Mouse (Mus musculus) layer of hippocampus, postnatal 10 days (tissue): ENCODE data around the gene Sf3b2. TPM values are rescaled to one million over a fixed set of nuclear protein-coding genes. Genes with fewer than 3 reads are reported as not detected.

Experiments
- DNase-seq, 2 experiments: peaks; one replicate each; pipeline ENCODE4 v3.0.0; 2021; ENCODE audit warnings: low spot score in 2 of 2
- long read RNA-seq: library from polyadenylated mRNA; stranded (forward); transcript quantifications from one replicate; pipeline ENCODE4 v2.0.0, GENCODE M21; 2023
- total RNA-seq, 2 experiments: library from RNA; stranded (reverse); gene quantifications; 2 replicates each; pipeline ENCODE4 v1.2.3; 2021

Sf3b2 gene
- total RNA-seq, result 100 to 1,000 TPM; 197 to 198 TPM
- long read RNA-seq, transcript Sf3b2-201 (21 exons, 3,222 nt), result major isoform, 178 of 303 reads
- long read RNA-seq, partial matches to known transcripts, result 104 of 303 reads
- long read RNA-seq, other reads (novel, unspliced or antisense), result 20 of 303 reads

DNA sequence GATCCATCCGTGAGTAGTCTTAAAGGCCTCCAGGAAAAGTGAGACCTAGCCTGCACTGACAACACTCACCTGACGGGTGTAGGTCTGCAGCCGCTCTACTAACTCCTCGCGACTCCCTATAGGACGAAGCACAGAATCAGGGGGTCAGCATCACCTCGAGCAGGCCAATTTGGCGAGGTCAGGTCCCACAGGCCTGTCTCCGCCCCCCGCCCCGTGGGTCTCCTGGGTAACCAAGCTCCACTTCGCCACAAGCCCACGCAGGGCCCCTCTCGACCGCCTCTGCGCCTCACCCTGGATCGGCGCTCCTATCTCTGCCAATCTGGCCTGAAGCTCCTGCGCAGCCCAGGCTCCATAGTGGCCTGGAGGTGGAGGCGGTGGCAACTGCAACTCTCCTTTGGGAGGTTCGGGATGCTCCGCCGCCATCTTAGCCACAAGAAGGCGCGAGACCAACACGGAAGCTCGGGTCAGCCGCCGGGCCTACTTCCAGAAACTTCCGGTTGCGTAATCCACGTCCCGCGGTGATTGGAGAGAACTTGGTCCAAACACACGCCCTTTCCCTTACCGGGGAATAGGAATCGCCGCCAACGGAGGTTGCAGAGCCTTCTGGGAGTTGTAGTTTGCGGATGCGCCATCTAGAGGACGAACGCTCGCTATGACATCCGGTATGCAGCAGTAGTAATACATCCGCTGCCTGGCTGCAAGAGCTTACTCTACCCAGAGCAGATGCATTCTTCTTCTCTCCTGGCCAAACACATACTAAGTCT, at the start of gene Sf3b2:
Gene Sf3b2 (minus strand): TSS at position 484 of the 764 bp plus-strand sequence.
- DNase-seq, result peak; percentile 98 to 99

DNA sequence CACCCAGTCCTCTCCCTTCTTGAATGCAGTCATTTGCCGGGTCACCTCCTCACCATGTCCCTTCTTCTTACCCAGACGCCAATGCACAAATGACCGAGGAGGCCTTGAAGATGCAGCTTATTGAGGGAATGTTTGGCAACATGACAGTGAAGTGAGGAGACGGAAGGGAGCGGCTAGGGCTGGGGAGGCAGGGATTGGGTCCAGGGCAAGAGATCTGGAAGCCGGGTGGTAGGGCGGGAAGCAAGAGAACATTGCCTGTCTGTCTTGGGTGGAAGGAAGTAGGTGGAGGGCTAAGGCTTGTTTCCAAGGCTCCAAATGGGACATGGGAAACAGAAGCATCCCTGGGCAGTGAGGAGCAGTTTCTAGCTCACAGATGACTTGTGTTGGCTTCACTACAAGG, 46.1 kb upstream of the Sf3b2 start:
- no peak for DNase-seq

DNA sequence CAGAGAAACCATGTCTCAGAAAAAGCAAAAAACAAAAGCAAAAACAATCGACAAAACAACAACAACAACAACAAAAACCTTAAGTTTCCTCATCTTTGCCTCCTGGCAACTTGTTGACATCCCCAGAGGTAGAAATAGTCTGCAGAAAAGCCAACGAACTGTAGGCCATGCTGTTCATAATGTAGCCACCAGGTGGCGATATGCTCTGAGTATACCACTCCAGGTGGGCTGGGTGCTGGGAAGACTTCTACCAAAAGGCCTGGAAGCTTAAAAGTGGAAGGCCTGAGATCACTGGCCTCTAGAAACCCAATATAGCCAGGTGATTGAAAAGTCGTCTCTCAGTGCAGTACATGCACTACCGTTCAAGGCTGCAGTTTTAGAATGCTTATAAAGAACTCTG, 42.7 kb upstream of the Sf3b2 start:
- DNase-seq, result peak; percentile 77

DNA sequence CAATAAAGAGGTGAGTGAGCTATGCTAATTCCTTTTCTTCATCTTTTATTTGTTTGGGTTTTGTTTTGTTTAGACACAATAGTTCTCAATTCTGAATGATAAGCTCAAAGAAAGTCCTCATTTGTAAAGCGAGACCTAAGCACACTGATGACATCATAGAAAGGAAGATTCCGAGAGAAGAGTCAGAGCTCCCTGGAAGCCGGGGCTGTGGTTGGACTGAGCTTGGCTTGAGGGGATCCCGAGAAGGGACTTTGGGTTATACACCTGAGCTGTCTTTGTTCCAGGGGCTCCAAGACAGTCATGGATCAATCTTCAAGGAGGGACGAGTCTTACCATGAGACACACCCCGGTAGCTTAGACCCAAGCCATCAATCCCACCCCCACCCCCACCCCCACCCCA, 40.2 kb upstream of the Sf3b2 start, which contains the start of gene Catsper1:
Gene Catsper1 (plus strand): TSS at position 301 of the 400 bp plus-strand sequence.
- DNase-seq, result no peak

DNA sequence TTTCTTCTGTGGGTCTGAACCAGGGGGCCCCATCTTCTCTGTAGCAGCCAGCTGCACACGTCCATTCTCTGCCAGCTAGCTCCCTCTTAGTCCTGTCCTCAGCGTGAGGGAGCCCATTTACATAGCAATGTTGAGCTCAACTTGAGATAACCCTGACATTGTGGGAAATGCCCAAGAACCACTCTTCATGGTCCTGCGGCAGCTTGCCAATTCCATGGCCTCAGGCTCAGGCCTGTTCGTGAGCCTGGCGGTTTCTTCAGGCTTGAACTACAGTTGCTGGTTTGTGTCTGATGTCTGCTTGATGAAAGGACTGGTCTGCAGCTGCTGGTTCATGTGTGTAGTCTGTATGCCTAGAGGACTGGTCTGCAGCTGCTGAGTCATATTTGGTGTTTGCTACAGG, 39.5 kb upstream of the Sf3b2 start:
- no peak for DNase-seq

DNA sequence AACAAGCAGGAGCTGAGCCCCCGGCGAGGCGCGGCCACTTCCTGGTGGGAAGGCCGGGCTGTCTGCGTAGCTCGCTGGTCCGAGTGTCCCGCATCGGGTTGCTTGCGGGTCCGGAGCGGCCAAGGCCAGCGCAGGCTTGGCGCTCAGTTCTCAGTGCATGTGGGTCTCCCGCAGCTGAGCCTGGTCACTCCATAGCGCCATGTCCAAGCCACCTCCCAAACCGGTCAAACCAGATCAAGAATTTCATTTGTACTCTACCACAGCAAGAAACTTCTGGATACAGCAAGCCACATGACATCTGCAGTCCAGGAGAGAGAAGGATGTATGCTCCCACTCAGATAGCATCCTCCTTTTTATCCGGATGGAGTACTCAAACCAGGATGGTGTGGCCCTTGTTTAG, 32.7 kb upstream of the Sf3b2 start:
- no peak for DNase-seq

DNA sequence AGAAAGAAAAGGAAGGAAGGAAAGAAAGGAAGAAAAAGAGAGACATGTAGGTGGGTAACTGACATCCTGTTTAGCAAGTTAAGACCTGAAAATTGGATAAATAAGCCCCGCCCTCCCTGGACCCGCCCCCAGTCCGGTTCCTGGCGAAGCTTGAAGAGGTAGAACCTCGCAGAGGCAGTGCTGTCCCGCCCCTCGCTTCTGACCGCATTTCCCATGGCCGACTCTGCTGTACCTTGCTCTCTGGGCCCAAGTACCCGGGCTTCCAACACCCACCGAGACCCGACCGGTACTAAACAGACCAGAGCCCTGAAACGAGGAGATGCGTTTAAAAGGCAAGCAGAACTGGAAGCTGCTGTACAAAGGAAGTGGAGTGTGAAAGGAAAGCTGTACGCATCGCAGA, 28.5 kb upstream of the Sf3b2 start:
- no peak for DNase-seq

DNA sequence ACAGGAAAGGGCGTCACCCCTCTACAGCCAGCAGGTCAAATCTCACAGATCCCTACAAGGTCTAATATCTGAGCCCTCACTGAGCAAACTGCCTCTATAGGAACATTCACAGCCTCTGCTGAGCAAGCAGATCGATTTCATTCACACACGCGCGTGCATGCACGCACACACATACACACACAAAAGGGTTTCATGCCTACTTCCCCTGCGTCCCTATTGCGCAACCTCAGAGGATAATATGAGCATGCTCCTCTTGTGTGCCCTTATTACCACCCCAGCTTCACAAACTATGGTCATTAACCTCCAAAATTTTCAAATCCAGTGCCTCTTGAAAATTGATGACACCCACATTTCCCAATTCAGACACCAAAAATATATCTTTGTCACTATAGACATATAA, 17.9 kb upstream of the Sf3b2 start:
- DNase-seq, result no peak

DNA sequence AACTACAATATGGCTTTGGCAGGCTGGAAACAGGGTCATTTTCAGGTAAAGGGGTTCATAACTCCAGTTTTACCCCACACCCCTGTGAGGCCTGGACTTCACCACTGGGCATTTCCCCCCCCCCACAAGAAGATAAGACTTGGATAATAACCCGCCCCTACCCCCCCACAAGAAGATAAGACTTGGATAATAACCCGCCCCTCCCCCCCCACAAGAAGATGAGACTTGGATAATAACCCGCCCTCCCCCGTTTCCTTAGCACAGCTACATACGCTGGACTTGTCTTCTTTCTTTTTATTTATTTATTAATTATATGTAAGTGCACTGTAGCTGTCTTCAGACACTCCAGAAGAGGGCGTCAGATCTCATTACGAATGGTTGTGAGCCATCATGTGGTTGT, 13.8 kb upstream of the Sf3b2 start:
- DNase-seq, result no peak

DNA sequence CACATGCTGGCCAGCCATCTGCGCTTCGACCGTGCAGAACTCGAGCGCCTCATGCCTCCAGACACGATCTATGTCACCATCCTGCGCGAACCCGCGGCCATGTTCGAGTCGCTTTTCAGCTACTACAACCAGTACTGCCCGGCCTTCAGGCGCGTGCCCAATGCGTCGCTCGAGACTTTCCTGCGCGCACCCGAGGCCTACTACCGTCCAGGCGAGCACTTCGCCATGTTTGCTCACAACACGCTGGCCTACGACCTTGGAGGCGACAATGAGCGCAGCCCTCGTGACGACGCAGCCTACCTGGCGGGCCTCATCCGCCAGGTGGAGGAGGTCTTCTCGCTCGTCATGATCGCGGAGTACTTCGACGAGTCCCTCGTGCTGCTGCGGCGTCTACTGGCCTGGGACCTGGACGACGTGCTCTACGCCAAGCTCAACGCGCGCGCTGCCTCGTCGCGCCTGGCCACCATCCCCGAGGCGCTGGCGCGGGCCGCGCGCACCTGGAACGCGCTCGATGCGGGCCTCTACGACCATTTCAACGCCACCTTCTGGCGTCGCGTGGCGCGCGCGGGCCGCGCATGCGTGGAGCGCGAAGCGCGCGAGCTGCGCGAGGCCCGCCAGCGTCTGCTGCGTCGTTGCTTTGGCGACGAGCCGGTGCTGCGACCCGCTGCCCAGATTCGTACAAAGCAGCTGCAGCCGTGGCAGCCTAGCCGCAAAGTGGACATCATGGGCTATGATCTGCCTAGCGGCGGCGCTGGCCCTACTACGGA, 11.9 kb upstream of the Sf3b2 start:
- DNase-seq, result peak; percentile 17 to 48

DNA sequence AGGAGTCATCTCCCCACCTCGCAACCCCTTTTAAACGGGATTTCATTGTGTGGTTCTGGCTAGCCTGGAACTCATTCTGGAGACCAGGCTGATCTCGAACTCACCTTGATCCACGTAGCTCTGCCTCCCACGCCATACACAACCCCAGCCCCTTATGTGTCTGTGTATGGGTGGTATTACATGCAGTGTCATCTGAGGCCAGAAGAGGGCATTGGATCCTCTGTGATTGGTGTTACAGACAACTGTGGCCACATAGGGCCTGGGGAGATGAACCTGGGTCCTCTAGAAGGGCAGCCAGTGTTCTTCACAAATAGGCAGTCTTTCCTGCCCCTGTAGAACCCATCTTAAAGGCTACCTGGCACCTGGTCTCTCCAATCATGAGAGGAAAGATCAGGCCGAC, 11.0 kb upstream of the Sf3b2 start:
- peak; percentile 16 to 23 for DNase-seq

DNA sequence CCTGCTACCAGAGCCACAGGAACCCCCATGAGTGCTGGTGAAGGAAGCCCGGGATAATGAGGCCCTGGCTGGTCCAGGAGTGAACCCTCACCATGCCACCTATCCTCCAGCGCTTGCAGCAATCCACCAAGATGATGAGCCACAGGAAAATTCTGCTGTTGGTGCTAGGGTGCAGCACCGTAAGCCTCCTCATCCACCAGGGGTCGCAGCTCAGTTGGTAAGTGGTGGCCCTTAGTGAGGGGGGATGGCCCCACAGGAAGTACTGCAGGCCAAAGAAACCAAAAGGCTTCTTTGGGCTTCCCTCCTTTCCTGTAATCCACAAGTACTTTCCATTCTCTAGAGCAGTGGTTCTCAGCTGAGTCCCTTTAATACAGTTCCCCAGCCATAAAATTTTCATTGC, 7.2 kb upstream of the Sf3b2 start:
- peak; percentile 63 to 70 for DNase-seq

DNA sequence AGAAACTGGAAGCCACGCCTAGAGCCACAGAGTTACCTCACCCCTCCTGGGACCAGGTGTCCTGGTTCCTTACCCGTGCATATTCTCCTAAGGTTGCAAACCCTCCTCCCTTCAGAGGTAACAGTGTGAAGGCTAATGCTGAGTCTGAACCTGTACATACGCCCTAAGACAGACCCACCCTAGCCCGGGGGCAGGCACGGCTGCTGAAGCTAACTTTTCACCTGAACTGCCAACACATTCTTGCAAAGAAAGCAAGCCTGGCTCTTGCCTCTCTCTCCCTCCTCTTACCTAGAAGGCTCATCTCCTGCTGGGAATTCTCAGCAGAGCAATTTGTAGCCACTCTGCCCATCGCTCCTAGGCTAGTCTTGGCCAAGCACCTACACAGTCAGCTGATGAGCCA, 5.3 kb upstream of the Sf3b2 start:
- no peak for DNase-seq

DNA sequence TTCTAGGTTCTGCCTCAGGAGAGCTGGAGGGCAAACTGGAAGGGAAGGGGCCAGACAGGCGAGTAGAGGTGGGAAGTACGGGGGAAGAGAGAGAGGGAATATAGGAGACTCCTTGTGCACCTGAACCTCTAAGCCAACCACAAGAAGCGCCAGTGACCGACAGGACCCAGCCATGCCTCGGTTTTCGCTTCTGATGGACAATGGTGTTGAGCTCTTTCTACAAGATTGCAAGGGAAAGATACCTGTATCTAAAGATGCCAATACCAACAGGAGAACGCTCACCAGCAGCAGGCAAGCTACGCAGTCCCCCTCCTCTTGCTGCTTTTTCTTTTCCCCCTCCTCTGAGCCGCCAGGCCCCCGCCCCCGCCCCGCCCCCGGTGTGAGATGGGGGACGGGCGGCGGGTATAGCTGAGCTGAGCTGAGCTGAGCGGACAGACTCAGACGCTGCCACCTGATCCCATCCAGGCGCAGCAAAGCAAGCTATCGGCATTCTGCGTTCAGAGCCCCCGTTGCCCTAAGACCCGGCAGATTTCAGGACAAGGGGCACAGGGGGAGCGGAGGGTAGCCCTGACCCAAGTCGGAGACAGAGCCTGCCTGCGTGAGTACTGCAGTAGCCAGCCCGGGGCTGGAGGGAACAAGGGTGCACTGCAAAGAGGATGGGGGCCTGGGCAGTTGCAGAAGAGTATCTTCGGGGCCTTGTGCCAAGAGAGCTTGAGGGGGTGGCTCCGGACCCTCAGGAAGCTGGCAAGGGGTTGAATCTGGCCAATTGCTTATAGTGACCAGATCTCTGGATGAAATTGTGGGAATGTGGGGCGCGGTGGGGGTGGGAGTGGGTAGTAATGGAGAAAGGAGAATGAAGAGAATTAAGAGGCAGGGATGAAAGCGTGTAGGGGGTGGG, 2.9 kb upstream of the Sf3b2 start, which contains the start of gene Gal3st3:
Gene Gal3st3 (plus strand): TSS at position 429 of the 898 bp plus-strand sequence.
- peak; percentile 42 to 67 for DNase-seq

DNA sequence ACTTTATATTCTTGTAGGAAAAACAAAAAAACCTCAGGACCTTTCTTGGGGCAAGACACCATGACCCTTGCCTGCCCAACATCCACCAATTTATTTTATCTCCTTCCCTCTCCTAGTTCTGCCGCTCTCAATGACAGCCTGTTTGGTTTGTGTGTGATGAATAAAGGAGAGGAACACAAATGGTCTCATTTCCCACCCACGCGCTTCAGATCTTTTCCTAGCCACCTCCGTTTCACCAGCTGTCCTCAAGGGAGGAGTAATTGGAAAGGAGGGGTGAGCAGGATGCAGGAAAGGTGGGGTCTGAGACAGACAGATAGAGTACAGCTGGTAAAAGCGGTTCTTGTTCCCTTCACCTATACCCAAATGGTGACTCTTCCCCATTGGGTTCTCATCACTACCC, 1.4 kb upstream of the Sf3b2 start:
- peak; percentile 43 to 58 for DNase-seq

DNA sequence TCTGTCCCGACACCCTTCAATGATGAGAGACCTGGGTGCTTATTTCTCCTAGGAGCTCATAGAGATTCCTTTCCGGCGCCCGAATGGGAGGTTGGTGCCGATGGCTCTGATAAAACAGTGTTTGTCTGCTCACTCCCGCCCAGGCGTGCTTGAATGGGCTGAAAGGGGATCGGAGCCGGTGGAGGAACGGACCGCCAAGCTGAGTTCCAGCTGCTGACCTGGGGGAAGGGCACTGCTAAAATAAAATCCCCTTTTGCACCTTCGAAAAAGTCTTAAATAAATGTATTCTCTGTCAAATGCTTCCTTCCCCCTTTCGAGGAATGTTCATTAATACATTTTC, 451 bp upstream of the Sf3b2 start:
- no peak for DNase-seq

DNA sequence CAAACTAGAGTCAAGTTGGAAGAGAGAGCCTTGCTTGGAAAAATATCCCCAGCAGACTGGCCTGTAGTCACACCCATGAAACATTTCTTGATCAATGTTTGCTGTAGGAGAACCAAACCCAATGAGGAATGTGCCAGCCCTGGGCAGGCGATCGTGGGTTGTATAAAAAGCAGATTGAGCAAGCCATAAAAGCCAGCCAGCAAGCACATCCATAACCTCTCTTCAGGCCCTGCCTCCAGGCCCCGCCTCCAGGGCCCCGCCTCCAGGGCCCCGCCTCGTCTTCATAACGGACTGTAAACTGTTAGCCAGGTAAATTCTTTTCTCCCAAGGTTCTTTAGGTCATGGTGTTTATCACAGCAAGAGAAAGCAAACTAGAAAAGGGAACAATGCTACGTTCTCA, 16.9 kb downstream of the Sf3b2 start:
- no peak for DNase-seq

DNA sequence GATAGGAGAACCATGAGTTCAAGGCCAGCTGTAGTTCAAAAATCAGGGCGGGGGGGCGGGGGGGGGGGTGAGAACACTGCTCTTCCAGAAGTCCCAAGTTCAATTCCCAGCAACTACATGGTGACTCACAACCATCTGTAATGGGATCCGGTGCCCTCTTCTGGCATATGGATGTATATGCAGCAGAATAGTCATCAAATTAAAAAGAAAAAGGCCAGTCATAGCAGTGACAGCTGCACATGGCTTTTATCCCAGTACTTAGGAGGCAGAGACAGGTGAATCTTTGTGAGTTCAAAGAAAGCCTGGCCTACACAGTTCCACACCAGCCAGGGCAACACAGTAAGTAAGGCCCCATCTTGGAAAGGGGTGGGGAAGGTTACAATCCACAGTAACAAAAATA, 18.1 kb downstream of the Sf3b2 start:
- no peak for DNase-seq

DNA sequence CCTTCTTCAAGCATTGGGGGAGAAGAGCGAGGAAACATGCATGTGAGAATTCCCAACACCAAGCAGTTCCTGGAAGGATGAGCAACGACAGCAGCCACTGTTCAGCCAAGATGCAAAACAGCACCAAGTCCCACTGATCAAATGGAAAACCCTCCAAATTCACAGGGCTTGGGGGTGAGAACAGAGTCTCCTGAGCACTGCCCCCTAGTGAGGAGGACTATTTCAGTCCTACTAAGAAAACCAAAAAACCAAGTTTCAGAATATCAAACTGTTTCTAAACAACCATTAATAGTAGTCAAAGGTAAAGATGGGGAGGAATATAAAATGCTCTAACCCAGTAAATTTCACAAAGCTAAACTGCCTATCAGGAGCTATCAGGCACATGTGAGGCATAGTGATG, 18.7 kb downstream of the Sf3b2 start:
- DNase-seq, result no peak

DNA sequence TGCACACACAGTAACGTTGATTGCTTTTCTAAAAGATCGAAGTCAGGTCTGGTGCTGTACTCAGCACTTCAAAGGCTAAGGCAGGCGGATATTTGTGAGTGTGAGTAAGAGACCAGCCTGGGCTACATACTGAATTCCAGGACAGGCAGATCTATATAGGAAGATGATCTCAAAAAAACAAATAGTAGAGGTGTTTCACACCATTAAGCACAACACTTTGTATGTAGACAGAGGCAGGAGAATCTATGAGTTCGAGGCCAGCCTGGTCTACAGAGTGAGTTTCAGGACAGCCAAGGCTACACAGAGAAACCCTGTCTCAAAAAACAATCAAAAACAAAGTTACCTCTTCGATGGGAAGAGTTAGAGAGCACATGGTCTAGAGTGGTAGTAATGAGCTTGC, 19.5 kb downstream of the Sf3b2 start:
- no peak for DNase-seq

DNA sequence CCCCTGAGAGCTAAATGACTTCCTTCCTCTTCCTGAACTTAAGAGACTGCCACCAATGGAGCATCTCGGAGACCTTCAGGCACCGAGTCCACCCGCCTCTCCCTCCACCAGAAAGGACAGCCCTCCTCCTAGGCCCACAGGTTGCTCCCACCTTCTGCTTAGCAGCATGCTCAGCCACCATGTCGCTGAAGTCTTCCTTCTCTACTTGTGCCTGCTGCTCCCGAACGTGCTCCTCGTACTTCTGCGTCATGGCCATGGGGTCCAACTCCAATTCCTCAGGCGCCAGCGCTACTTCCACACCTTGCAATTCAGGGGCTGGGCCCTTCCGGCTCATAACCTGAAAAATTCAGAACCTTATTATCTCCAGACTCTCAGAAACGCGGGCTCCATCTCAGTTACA, 20.6 kb downstream of the Sf3b2 start:
- no peak for DNase-seq
